Mouse (Mus musculus): ENCODE measurements around the gene Slc25a35. TPM values are rescaled to one million over a fixed set of nuclear protein-coding genes. Genes with fewer than 3 reads are reported as not detected.
A peak's percentile ranks its signal among the peaks of the same experiment; 100 is the strongest.
"Not testable (repeated sequence)": the region's sequence is repeated elsewhere in the genome, so short reads cannot be mapped to it uniquely, and the experiment has no call there.

The Slc25a35 gene
- polyA plus RNA-seq (2014; fragmentation: Nextera tagmentation; extraction: Ambion mirVana): 2.0 and 2.4 TPM in 2 replicates

- Histone ChIP-seq H3K36me3 (replicated peaks; ENCODE audit: control insufficient read depth, insufficient read depth, low read depth, low read length) (no peaks in the 10 kb centered on the region), H3K9ac (replicated peaks; ENCODE audit: low read length) (peak within 1 kb of the TSS; percentile 63), H3K4me1 (ENCODE audit: control insufficient read depth, insufficient read depth, low read length) (no peaks in the 10 kb centered on the region), H3K4me3 (ENCODE audit: low read depth, low read length) (peak within 1 kb of the TSS; percentile 54), H3K4me2 (ENCODE audit: low read depth, low read length) (peak within 1 kb of the TSS; percentile 93), H3K27ac (replicated peaks; ENCODE audit: low read depth, low read length) (no peak within 1 kb of the TSS), H3K27me3 (ENCODE audit: control insufficient read depth, insufficient read depth, low read length) (no peaks in the 10 kb centered on the region), H3K9me3 (replicated peaks; ENCODE audit: control insufficient read depth, low read length) (no peaks in the 10 kb centered on the region)
- WGBS: under 1% methylated on average over 50 of the region's 50 CpGs
- ATAC-seq (replicated peaks; ENCODE audit: insufficient number of reproducible peaks, low FRiP score, low TSS enrichment, low read depth): peak; percentile 95
- peak; percentile 94 for DNase-seq (ENCODE audit: low spot score)
Observed at GRCm38 (mm10) chr11:68967337-68968282, at the start of gene Slc25a35. Slc25a35 (plus strand) TSS chr11:68968131.

DNA sequence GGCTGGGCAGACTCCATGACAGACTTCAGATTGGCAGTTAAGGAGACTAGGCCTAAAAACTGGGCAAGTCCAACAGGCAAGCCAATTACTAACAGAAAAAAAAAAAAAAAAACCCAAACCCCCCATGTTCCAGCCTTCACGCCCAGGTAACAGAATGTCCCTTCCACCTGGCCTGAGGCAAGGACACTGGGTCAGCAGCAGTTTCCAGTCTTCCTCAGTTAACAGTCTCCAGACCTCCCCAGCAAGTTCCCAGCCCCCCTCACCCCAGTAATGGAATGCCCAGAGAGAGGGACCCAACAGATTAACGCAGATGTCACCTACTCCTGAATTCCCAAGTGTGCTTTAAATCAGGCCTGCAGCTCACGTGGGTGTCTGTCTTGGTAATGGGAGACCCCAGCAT, 44.7 kb upstream of the Slc25a35 start:
- no peak overlapping the region for H3K9ac ChIP-seq (replicated peaks; ENCODE audit: low read length)
- H3K4me2 ChIP-seq (ENCODE audit: low read depth, low read length): no peak overlapping the region
- H3K27ac ChIP-seq (replicated peaks; ENCODE audit: low read depth, low read length): no peak overlapping the region
- H3K36me3 ChIP-seq (replicated peaks; ENCODE audit: control insufficient read depth, insufficient read depth, low read depth, low read length): no peaks in the 10 kb centered on the region
- no peak overlapping the region for H3K4me3 ChIP-seq (ENCODE audit: low read depth, low read length)
- ATAC-seq (replicated peaks; ENCODE audit: insufficient number of reproducible peaks, low FRiP score, low TSS enrichment, low read depth) (no peak), DNase-seq (ENCODE audit: low spot score) (no peak)
- H3K4me1 ChIP-seq (ENCODE audit: control insufficient read depth, insufficient read depth, low read length): no peaks in the 10 kb centered on the region
- WGBS: 51% methylated on average over 3 of the region's 3 CpGs
- H3K9me3 ChIP-seq (replicated peaks; ENCODE audit: control insufficient read depth, low read length): no peaks in the 10 kb centered on the region
- no peaks in the 10 kb centered on the region for H3K27me3 ChIP-seq (ENCODE audit: control insufficient read depth, insufficient read depth, low read length)

GRCm38 (mm10) chr11:68924749-68925148, 43.2 kb upstream of the Slc25a35 start:
- H3K4me1 ChIP-seq (ENCODE audit: control insufficient read depth, insufficient read depth, low read length): no peaks in the 10 kb centered on the region
- no peak overlapping the region for H3K27ac ChIP-seq (replicated peaks; ENCODE audit: low read depth, low read length)
- no peaks in the 10 kb centered on the region for H3K27me3 ChIP-seq (ENCODE audit: control insufficient read depth, insufficient read depth, low read length)
- no peaks in the 10 kb centered on the region for H3K9me3 ChIP-seq (replicated peaks; ENCODE audit: control insufficient read depth, low read length)
- H3K4me3 ChIP-seq (ENCODE audit: low read depth, low read length): no peak overlapping the region
- no peak overlapping the region for H3K9ac ChIP-seq (replicated peaks; ENCODE audit: low read length)
- no peak for ATAC-seq (replicated peaks; ENCODE audit: insufficient number of reproducible peaks, low FRiP score, low TSS enrichment, low read depth)
- WGBS: 85% methylated on average over 2 of the region's 2 CpGs
- no peak for DNase-seq (ENCODE audit: low spot score)
- H3K4me2 ChIP-seq (ENCODE audit: low read depth, low read length): no peak overlapping the region
- no peaks in the 10 kb centered on the region for H3K36me3 ChIP-seq (replicated peaks; ENCODE audit: control insufficient read depth, insufficient read depth, low read depth, low read length)

- DNase-seq (ENCODE audit: low spot score) (no peak), ATAC-seq (replicated peaks; ENCODE audit: insufficient number of reproducible peaks, low FRiP score, low TSS enrichment, low read depth) (no peak)
- H3K4me1 ChIP-seq (ENCODE audit: control insufficient read depth, insufficient read depth, low read length): no peaks in the 10 kb centered on the region
- no peaks in the 10 kb centered on the region for H3K9me3 ChIP-seq (replicated peaks; ENCODE audit: control insufficient read depth, low read length)
- H3K9ac ChIP-seq (replicated peaks; ENCODE audit: low read length): no peak within 1 kb of the TSS
- no peak within 1 kb of the TSS for H3K27ac ChIP-seq (replicated peaks; ENCODE audit: low read depth, low read length)
- no peaks in the 10 kb centered on the region for H3K27me3 ChIP-seq (ENCODE audit: control insufficient read depth, insufficient read depth, low read length)
- no peak within 1 kb of the TSS for H3K4me2 ChIP-seq (ENCODE audit: low read depth, low read length)
- H3K36me3 ChIP-seq (replicated peaks; ENCODE audit: control insufficient read depth, insufficient read depth, low read depth, low read length): no peaks in the 10 kb centered on the region
- no peak within 1 kb of the TSS for H3K4me3 ChIP-seq (ENCODE audit: low read depth, low read length)
- 78% methylated on average over 3 of the region's 3 CpGs for WGBS
Observed at GRCm38 (mm10) chr11:68926981-68927380, 41.0 kb upstream of the Slc25a35 start, which contains the start of gene Odf4. Odf4 (minus strand) TSS chr11:68927081.

DNA sequence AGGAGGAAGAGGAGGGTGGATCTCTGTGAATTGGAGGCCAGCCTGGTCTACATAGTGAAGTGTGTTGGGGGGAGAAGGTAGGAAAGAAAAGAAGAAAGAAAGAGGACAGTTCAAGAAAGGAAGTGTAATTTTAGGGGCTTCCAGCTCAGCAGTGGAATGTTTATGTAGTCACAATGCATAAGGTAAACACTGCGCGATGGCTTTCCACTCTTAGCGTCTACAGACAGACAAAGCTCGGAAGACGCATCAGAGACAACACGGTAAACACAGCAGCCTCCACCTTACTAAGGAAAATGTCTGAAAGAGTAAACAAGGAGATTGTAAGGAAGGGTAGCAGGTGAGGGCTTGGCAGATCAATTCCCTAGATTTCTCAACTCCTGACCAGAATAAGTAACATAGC, 38.0 kb upstream of the Slc25a35 start:
- H3K27me3 ChIP-seq (ENCODE audit: control insufficient read depth, insufficient read depth, low read length): no peaks in the 10 kb centered on the region
- H3K36me3 ChIP-seq (replicated peaks; ENCODE audit: control insufficient read depth, insufficient read depth, low read depth, low read length): no peaks in the 10 kb centered on the region
- H3K27ac ChIP-seq (replicated peaks; ENCODE audit: low read depth, low read length): no peak overlapping the region
- DNase-seq (ENCODE audit: low spot score): no peak
- H3K9ac ChIP-seq (replicated peaks; ENCODE audit: low read length): no peak overlapping the region
- no peaks in the 10 kb centered on the region for H3K9me3 ChIP-seq (replicated peaks; ENCODE audit: control insufficient read depth, low read length)
- ATAC-seq (replicated peaks; ENCODE audit: insufficient number of reproducible peaks, low FRiP score, low TSS enrichment, low read depth): no peak
- H3K4me3 ChIP-seq (ENCODE audit: low read depth, low read length): no peak overlapping the region
- no peak overlapping the region for H3K4me2 ChIP-seq (ENCODE audit: low read depth, low read length)
- 81% methylated on average over 6 of the region's 6 CpGs for WGBS
- no peaks in the 10 kb centered on the region for H3K4me1 ChIP-seq (ENCODE audit: control insufficient read depth, insufficient read depth, low read length)

- no peak overlapping the region for H3K4me3 ChIP-seq (ENCODE audit: low read depth, low read length)
- H3K4me1 ChIP-seq (ENCODE audit: control insufficient read depth, insufficient read depth, low read length): no peaks in the 10 kb centered on the region
- DNase-seq (ENCODE audit: low spot score) (no peak), ATAC-seq (replicated peaks; ENCODE audit: insufficient number of reproducible peaks, low FRiP score, low TSS enrichment, low read depth) (no peak)
- no peaks in the 10 kb centered on the region for H3K9me3 ChIP-seq (replicated peaks; ENCODE audit: control insufficient read depth, low read length)
- no peak overlapping the region; the same call in 1 of the 2 replicates for H3K9ac ChIP-seq (replicated peaks; ENCODE audit: low read length)
- no peaks in the 10 kb centered on the region for H3K27me3 ChIP-seq (ENCODE audit: control insufficient read depth, insufficient read depth, low read length)
- 68% methylated on average over 5 of the region's 5 CpGs for WGBS
- no peak overlapping the region for H3K4me2 ChIP-seq (ENCODE audit: low read depth, low read length)
- no peaks in the 10 kb centered on the region for H3K36me3 ChIP-seq (replicated peaks; ENCODE audit: control insufficient read depth, insufficient read depth, low read depth, low read length)
- no peak overlapping the region for H3K27ac ChIP-seq (replicated peaks; ENCODE audit: low read depth, low read length)
Observed at GRCm38 (mm10) chr11:68933885-68934507, 33.9 kb upstream of the Slc25a35 start.

DNA sequence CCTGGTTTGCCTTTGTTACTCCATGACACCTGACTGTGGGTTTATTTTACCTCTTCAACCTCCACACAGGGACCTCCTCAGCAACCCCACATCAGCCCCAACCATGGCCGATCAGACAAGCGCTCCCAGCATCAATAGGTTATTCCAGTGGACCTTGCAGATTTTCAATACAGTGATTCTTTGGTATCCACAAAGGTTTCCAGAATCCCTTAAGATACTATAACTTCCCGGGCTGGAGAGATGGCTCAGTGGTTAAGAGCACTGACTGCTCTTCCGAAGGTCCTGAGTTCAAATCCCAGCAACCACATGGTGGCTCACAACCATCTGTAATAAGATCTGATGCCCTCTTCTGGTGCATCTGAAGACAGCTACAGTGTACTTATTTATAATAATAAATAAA, 31.0 kb upstream of the Slc25a35 start:
- not testable (repeated sequence) for H3K36me3 ChIP-seq (replicated peaks; ENCODE audit: control insufficient read depth, insufficient read depth, low read depth, low read length); H3K4me1 ChIP-seq (ENCODE audit: control insufficient read depth, insufficient read depth, low read length); H3K4me3 ChIP-seq (ENCODE audit: low read depth, low read length); H3K9me3 ChIP-seq (replicated peaks; ENCODE audit: control insufficient read depth, low read length); DNase-seq (ENCODE audit: low spot score); H3K27ac ChIP-seq (replicated peaks; ENCODE audit: low read depth, low read length); H3K9ac ChIP-seq (replicated peaks; ENCODE audit: low read length); H3K4me2 ChIP-seq (ENCODE audit: low read depth, low read length); H3K27me3 ChIP-seq (ENCODE audit: control insufficient read depth, insufficient read depth, low read length); ATAC-seq (replicated peaks; ENCODE audit: insufficient number of reproducible peaks, low FRiP score, low TSS enrichment, low read depth)
- 79% methylated on average over 4 of the region's 4 CpGs for WGBS
